Mouse (Mus musculus) kidney, embryonic 16.5 days (tissue): ENCODE measurements around the gene Hist1h3a. TPM values are rescaled to one million over a fixed set of nuclear protein-coding genes. Genes with fewer than 3 reads are reported as not detected.

Experiments used
- ATAC-seq: fragments of 200-750 bp; cut with Nextera tagmentation; 2 replicates; pipeline ENCODE4 v1.8.0; 2017; ENCODE audit warnings: moderate TSS enrichment; ENCODE audit not compliant: low FRiP score, low TSS enrichment
- H3K27ac ChIP-seq: fragments of 300-500 bp; sonication (generic); 2 replicates; pipeline ENCODE4 v1.5.1; 2014; ENCODE audit warnings: low read length
- H3K27me3 ChIP-seq: fragments of 300-500 bp; sonication (generic); 2 replicates; pipeline ENCODE4 v1.6.1; 2014; ENCODE audit warnings: low read length, control low read depth, mixed read lengths; ENCODE audit not compliant: insufficient read depth
- H3K36me3 ChIP-seq: fragments of 300-500 bp; sonication (generic); 2 replicates; pipeline ENCODE4 v1.6.1; 2014; ENCODE audit warnings: low read length, control low read depth, mixed read lengths; ENCODE audit not compliant: insufficient read depth
- H3K4me1 ChIP-seq: fragments of 300-500 bp; sonication (generic); 2 replicates; pipeline ENCODE4 v1.6.1; 2014; ENCODE audit warnings: low read length, control low read depth, mixed read lengths; ENCODE audit not compliant: insufficient read depth
- H3K4me2 ChIP-seq: fragments of 300-500 bp; sonication (generic); replicated peaks from 2 replicates; pipeline ENCODE4 v1.6.1; 2014; ENCODE audit warnings: low read depth, low read length
- H3K4me3 ChIP-seq: fragments of 300-500 bp; sonication (generic); 2 replicates; pipeline ENCODE4 v1.5.1; 2014; ENCODE audit warnings: mild to moderate bottlenecking, low read length
- H3K9ac ChIP-seq: fragments of 300-500 bp; sonication (generic); replicated peaks from 2 replicates; pipeline ENCODE4 v1.6.1; 2014; ENCODE audit warnings: low read length
- H3K9me3 ChIP-seq: fragments of 300-500 bp; sonication (generic); 2 replicates; pipeline ENCODE4 v1.6.1; 2016; ENCODE audit warnings: low read length, control low read depth
- whole genome bisulfite sequencing: fragments of 180-500 bp; shearing (Covaris S2); extraction: QIAGEN DNeasy Blood & Tissue Kit; methylation state at CpG from one replicate; pipeline ENCODE4 v1.1.7; 2014; 5-methylcytosine and 5-hydroxymethylcytosine counted together
- polyA plus RNA-seq: library from polyadenylated mRNA; unstranded; fragments of >200 nt; fragmentation: Nextera tagmentation; extraction: Ambion mirVana; gene quantifications from 2 replicates; pipeline ENCODE4 v1.2.1, GENCODE M21; 2015

Hist1h3a gene
- polyA plus RNA-seq, 1 experiment from 2014 or later, result 7.8 TPM

DNA sequence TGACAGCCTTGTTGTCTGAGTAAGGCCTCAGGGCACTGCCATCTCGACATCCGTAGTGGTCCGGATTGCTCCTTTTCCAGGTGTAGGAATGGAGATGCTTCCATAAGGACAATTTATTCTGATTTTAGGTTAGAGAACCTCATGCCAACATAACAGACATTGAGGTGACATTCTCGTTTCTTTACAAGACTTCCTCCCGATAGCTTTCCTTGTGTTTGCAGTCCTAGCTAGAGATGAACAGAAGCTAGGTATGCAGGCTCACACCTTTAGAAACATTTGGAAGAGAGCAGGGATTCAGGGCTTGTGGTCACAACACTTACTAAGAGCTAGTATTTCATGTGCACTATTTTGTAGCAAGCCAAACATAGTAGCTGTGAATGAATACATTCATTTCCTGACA is 19.0 kb downstream of the Hist1h3a start:
- Histone ChIP-seq H3K4me2 (no peak overlapping the region), H3K27ac (no peak overlapping the region), H3K9me3 (no peaks in the 10 kb centered on the region), H3K9ac (no peak overlapping the region), H3K4me3 (no peak overlapping the region), H3K4me1 (peaks cover 25% of the 10 kb centered on the region), H3K36me3 (no peaks in the 10 kb centered on the region), H3K27me3 (no peaks in the 10 kb centered on the region)
- 78% methylated on average over 5 of the region's 5 CpGs for WGBS
- ATAC-seq, result no peak

DNA sequence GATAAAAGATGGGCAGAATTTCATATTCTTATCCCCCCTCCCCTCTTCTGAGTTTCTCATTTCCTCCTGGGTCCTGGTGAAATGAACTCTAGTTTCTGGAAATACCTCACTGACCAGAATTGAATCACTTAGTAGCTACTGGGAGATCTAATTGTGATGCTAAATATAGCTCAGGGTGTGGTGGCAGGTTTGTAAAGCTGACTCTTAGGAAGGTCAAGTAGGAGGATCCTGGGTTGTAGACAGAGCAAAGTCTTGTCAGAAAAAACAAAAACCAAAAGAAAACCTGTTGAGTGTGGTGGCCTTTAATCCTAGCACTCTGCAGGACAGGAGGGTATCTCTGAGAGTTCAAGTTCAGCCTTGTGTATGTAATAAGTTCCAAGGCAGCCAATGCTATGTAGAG is 20.2 kb downstream of the Hist1h3a start:
- no peak overlapping the region for H3K27ac ChIP-seq

DNA sequence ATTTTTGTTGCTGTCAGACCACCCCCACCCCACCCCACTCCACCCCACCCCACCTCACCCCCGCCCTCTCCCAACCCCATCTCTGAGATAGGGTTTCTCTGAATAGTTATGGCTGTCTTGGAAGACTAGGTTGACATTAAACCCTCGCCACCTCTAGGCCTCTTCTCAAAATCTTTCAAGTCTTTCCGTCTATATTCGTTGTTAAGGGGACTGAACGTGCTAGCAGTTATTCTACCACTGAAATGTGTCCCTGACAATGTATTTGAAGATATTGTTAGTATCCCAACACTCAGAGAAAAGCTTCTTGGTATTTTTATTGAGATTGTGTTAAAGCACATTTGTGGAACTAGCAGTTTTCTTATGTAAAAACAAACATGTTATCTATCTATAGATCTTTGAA is 21.3 kb downstream of the Hist1h3a start:
- no peaks in the 10 kb centered on the region for H3K36me3 ChIP-seq
- no peaks in the 10 kb centered on the region for H3K9me3 ChIP-seq
- no peak overlapping the region for H3K9ac ChIP-seq
- no peak for ATAC-seq
- H3K4me3 ChIP-seq, result peak overlapping the region; percentile 58; the same call in 1 of the 2 replicates
- peak overlapping the region; percentile 84 for H3K4me2 ChIP-seq
- no peaks in the 10 kb centered on the region for H3K27me3 ChIP-seq
- WGBS, result 59% methylated on average over 5 of the region's 5 CpGs
- H3K4me1 ChIP-seq, result peaks cover 18% of the 10 kb centered on the region
- no peak overlapping the region; the same call in 1 of the 2 replicates for H3K27ac ChIP-seq

More for the DNA sequence above, 20.2 kb downstream of the Hist1h3a start:
- no peaks in the 10 kb centered on the region for H3K9me3 ChIP-seq
- no peak overlapping the region for H3K4me3 ChIP-seq
- no peak overlapping the region for H3K9ac ChIP-seq
- H3K4me2 ChIP-seq, result no peak overlapping the region
- ATAC-seq, result no peak
- H3K36me3 ChIP-seq, result no peaks in the 10 kb centered on the region
- peaks cover 19% of the 10 kb centered on the region for H3K4me1 ChIP-seq
- H3K27me3 ChIP-seq, result no peaks in the 10 kb centered on the region

DNA sequence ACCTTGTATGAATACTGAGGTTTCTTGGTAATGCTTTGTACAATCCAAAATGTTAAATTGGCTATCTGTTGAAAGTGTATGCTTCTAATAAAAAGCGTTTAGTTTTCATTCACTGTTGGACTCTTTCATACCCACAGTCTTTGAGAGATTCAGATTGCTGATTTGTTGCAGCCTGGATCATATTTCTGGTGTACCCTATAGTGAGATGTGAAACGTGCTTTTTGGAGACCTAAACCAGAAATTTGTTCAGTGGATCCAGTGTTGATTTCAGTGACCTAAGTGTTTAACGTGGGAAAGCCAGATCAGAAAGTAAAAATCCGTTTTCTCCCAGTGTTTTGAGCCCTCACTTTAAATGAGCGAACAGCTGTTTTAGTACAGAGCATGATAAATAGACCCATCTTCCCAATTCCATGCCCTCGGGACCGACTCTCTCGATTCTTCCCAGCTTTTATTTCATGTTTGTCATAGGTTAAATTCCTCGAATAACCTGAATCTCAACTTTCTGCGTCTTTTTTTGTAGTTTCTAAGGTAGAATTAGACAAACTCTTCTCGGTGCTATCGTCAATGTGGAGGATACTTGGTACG is 21.8 kb downstream of the Hist1h3a start:
- Histone ChIP-seq H3K9me3 (no peaks in the 10 kb centered on the region), H3K27me3 (no peaks in the 10 kb centered on the region), H3K9ac (peak overlapping the region; percentile 82), H3K4me3 (peak overlapping the region; percentile 58), H3K27ac (peak overlapping the region; percentile 99), H3K36me3 (no peaks in the 10 kb centered on the region), H3K4me2 (peak overlapping the region; percentile 84), H3K4me1 (peaks cover 18% of the 10 kb centered on the region)
- 23% methylated on average over 13 of the region's 13 CpGs for WGBS
- ATAC-seq, result no peak

DNA sequence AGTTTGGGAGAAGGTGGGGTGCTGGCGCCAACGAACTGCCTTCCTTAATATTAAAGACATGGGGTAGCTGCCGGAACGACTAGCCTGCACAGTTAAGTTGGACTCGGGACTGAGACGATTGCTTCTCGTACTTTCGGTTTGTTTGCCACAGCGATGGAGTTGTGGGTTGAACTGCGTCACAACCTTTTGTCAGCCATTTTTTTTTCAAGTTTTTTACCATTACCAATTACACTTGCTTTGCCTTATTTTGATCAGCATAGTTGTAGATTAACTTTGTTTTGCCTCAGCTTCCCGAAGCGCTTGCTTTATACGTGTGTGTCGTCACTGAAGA is 22.3 kb downstream of the Hist1h3a start:
- H3K27me3 ChIP-seq, result no peaks in the 10 kb centered on the region
- peaks cover 18% of the 10 kb centered on the region for H3K4me1 ChIP-seq
- peak overlapping the region; percentile 84 for H3K4me2 ChIP-seq
- no peaks in the 10 kb centered on the region for H3K9me3 ChIP-seq
- H3K36me3 ChIP-seq, result no peaks in the 10 kb centered on the region
- ATAC-seq, result no peak
- peak overlapping the region; percentile 99 for H3K27ac ChIP-seq
- H3K4me3 ChIP-seq, result peak overlapping the region; percentile 58
- peak overlapping the region; percentile 82 for H3K9ac ChIP-seq
- WGBS, result under 1% methylated on average over 14 of the region's 14 CpGs

DNA sequence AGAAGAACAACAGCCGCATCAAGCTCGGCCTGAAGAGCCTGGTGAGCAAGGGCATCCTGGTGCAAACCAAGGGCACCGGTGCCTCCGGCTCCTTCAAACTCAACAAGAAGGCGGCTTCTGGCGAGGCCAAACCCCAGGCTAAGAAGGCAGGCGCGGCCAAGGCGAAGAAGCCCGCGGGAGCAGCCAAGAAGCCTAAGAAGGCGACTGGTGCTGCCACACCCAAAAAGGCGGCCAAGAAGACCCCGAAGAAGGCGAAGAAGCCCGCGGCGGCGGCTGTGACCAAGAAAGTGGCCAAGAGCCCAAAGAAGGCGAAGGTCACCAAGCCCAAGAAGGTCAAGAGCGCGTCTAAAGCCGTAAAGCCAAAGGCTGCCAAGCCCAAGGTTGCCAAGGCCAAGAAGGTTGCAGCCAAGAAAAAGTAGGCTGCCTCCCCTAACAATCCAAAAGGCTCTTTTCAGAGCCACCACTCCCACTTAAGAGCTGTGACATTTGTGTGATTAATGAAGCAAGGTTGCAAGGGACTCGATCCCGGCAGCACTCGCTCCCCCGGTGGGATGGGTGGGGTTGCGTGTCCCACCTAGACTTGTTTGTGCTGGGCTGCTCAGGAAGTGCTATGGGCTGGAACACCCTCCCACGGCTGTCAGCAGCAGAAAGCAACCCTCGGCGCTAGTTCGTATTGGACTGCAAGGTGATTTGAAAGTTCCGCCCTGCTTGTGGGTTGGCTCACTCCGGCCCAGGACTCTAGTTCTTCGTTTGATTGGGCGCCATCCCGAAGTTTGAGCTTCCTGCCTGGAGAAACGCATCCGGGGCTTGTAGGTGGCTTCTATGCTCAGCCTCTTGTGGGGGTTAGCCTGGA is 22.9 kb downstream of the Hist1h3a start:
- WGBS, result under 1% methylated on average over 39 of the region's 39 CpGs
- Histone ChIP-seq H3K4me1 (peaks cover 14% of the 10 kb centered on the region), H3K36me3 (no peaks in the 10 kb centered on the region)

DNA sequence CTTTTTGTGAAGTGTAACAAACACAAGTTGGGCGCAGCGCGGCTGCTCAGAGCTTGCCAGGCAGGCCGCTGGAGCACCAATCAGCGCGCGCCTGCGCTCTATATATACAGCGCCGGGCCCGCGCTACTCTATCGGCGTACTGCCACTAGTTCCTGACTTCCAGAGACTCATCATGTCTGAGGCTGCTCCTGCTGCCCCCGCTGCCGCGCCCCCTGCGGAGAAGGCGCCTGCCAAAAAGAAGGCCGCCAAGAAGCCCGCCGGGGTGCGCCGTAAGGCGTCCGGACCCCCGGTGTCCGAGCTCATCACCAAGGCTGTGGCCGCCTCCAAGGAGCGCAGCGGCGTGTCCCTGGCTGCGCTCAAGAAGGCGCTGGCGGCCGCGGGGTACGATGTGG is 23.5 kb downstream of the Hist1h3a start, which contains the start of gene Hist1h1c:
Gene Hist1h1c (plus strand): TSS at position 132 of the 392 bp plus-strand sequence.
- under 1% methylated on average over 32 of the region's 38 CpGs for WGBS
- peak; percentile 95 for ATAC-seq
- Histone ChIP-seq H3K4me3 (peak within 1 kb of the TSS; percentile 58), H3K9me3 (no peaks in the 10 kb centered on the region), H3K4me2 (peak within 1 kb of the TSS; percentile 84), H3K27me3 (no peaks in the 10 kb centered on the region), H3K36me3 (no peaks in the 10 kb centered on the region), H3K27ac (peak within 1 kb of the TSS; percentile 99), H3K4me1 (peaks cover 13% of the 10 kb centered on the region), H3K9ac (peak within 1 kb of the TSS; percentile 82)

More for the DNA sequence above, 22.9 kb downstream of the Hist1h3a start:
- H3K9ac ChIP-seq, result peak overlapping the region; percentile 82
- peak overlapping the region; percentile 99 for H3K27ac ChIP-seq
- H3K4me3 ChIP-seq, result peak overlapping the region; percentile 58
- H3K27me3 ChIP-seq, result no peaks in the 10 kb centered on the region
- no peaks in the 10 kb centered on the region for H3K9me3 ChIP-seq
- peak overlapping the region; percentile 84 for H3K4me2 ChIP-seq
- ATAC-seq, result peak; percentile 95

DNA sequence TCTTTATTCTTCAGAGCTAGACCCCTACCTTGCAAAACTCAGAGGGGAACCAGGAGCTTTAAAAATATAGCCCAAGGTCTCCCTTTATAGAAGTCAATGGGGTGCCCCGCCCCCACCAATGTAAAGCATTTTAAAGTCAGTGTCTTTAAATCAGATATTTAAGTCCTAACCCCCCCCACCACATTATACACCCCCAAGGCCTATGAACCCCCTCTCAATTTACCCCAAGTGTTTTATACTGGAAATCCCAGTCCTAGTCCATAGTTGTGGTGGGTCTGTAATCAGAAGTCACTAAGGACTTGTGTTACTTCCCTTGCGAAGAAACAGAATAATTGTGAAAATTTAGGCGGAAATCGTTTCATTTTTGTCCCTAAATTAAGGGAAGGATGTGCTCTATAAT is 24.1 kb downstream of the Hist1h3a start:
- H3K9ac ChIP-seq, result peak overlapping the region; percentile 82
- no peaks in the 10 kb centered on the region for H3K36me3 ChIP-seq
- H3K27me3 ChIP-seq, result no peaks in the 10 kb centered on the region
- WGBS, result 29% methylated on average over 4 of the region's 4 CpGs
- no peak for ATAC-seq
- peak overlapping the region; percentile 84 for H3K4me2 ChIP-seq
- peaks cover 13% of the 10 kb centered on the region for H3K4me1 ChIP-seq
- H3K27ac ChIP-seq, result peak overlapping the region; percentile 99
- H3K4me3 ChIP-seq, result peak overlapping the region; percentile 58
- no peaks in the 10 kb centered on the region for H3K9me3 ChIP-seq

DNA sequence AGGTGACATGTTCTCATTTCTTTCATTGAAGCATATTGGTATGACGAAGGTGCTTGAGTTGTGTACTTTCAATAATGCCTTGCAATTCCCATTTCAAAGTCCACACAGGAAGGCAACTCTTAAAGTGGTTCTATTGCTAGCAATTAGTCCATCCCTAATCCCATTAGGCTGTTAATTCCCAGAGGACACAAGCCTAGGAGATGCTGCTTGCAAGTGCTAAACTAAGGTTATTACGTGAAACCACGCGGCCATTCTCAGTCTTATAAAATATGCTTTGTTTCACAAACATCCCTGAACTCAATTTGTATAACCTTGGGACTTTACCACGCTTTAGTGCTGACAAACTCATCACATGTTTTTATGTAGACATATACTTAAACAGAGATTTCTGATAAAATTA is 25.1 kb downstream of the Hist1h3a start:
- peaks cover 13% of the 10 kb centered on the region for H3K4me1 ChIP-seq
- H3K36me3 ChIP-seq, result no peaks in the 10 kb centered on the region
- 0 out of 2 replicates have a peak overlapping the region, but pooled peaks have one; percentile 11 for H3K9ac ChIP-seq
- 77% methylated on average over 5 of the region's 5 CpGs for WGBS
- ATAC-seq, result no peak
- no peak overlapping the region for H3K4me2 ChIP-seq
- no peak overlapping the region for H3K4me3 ChIP-seq
- no peak overlapping the region for H3K27ac ChIP-seq
- no peaks in the 10 kb centered on the region for H3K27me3 ChIP-seq
- no peaks in the 10 kb centered on the region for H3K9me3 ChIP-seq
